Mouse (Mus musculus): ENCODE measurements at regions not wholly inside any gene's neighbourhood (a gene's known extent, or its start where the extent isn't known, plus 50 kb on each side); places are given as distances from the start of the nearest gene placed in this dataset.

GRCm38 (mm10) chr5:101091027-101091598 is 245.6 kb downstream of the Gpat3 start:
- no peak overlapping the region for H3K27ac ChIP-seq (ENCODE audit: control insufficient read depth, low read depth, low read length)
- no peak overlapping the region for H3K9ac ChIP-seq (ENCODE audit: control insufficient read depth, low read depth, low read length, poor library complexity, severe bottlenecking)
- no peaks in the 10 kb centered on the region for H3K9me3 ChIP-seq (replicated peaks; ENCODE audit: insufficient read depth, low read length)
- no peaks in the 10 kb centered on the region for H3K36me3 ChIP-seq (ENCODE audit: control insufficient read depth in 1 of 2, insufficient read depth in 2 of 2, low read length in 2 of 2)
- DNase-seq (ENCODE audit: low read depth, low spot score) = no peak
- H3K79me2 ChIP-seq (ENCODE audit: control insufficient read depth, insufficient read depth, low read length, poor library complexity) = no peaks in the 10 kb centered on the region
- H3K27me3 ChIP-seq (ENCODE audit: control insufficient read depth in 1 of 2, insufficient read depth in 2 of 2, low read length in 2 of 2) = no peaks in the 10 kb centered on the region
- no peaks in the 10 kb centered on the region for H3K4me1 ChIP-seq (ENCODE audit: control insufficient read depth in 1 of 2, insufficient read depth in 2 of 2, low read length in 2 of 2)
- TF ChIP-seq MXI1 (IDR thresholded peaks at IDR 0.05; ENCODE audit: low read depth, low read length) = no peak
- TF ChIP-seq TBP (IDR thresholded peaks at IDR 0.05; ENCODE audit: low read depth, low read length) = no peak
- no peak for TF ChIP-seq ELF1 (IDR thresholded peaks at IDR 0.05; ENCODE audit: low read depth, low read length)
- no peak for TF ChIP-seq BHLHE40 (IDR thresholded peaks at IDR 0.05; ENCODE audit: borderline replicate concordance, low read depth, low read length)
- TF ChIP-seq POLR2A (IDR thresholded peaks at IDR 0.05; ENCODE audit: control insufficient read depth in 1 of 2, insufficient read depth in 1 of 2, low read depth in 1 of 2, low read length in 2 of 2, poor library complexity in 1 of 2) = no peak
- no peak overlapping the region for H3K4me3 ChIP-seq (ENCODE audit: control insufficient read depth in 1 of 2, insufficient read depth in 1 of 2, low read depth in 2 of 2, low read length in 2 of 2)

GRCm38 (mm10) chr5:101090415-101091026 is 245.0 kb downstream of the Gpat3 start:
- no peaks in the 10 kb centered on the region for H3K36me3 ChIP-seq (ENCODE audit: control insufficient read depth in 1 of 2, insufficient read depth in 2 of 2, low read length in 2 of 2)
- no peak overlapping the region for H3K4me3 ChIP-seq (ENCODE audit: control insufficient read depth in 1 of 2, insufficient read depth in 1 of 2, low read depth in 2 of 2, low read length in 2 of 2)
- no peak for DNase-seq (ENCODE audit: low read depth, low spot score)
- H3K27ac ChIP-seq (ENCODE audit: control insufficient read depth, low read depth, low read length) = no peak overlapping the region
- H3K79me2 ChIP-seq (ENCODE audit: control insufficient read depth, insufficient read depth, low read length, poor library complexity) = no peaks in the 10 kb centered on the region
- H3K9ac ChIP-seq (ENCODE audit: control insufficient read depth, low read depth, low read length, poor library complexity, severe bottlenecking) = no peak overlapping the region
- no peaks in the 10 kb centered on the region for H3K27me3 ChIP-seq (ENCODE audit: control insufficient read depth in 1 of 2, insufficient read depth in 2 of 2, low read length in 2 of 2)
- TF ChIP-seq USF2 (IDR thresholded peaks at IDR 0.05; ENCODE audit: borderline replicate concordance in 1 of 2, insufficient read depth in 1 of 2, low read depth in 1 of 2, low read length in 2 of 2) = no peak
- no peaks in the 10 kb centered on the region for H3K4me1 ChIP-seq (ENCODE audit: control insufficient read depth in 1 of 2, insufficient read depth in 2 of 2, low read length in 2 of 2)
- H3K9me3 ChIP-seq (replicated peaks; ENCODE audit: insufficient read depth, low read length) = no peaks in the 10 kb centered on the region

- H3K27ac ChIP-seq (ENCODE audit: control insufficient read depth, low read depth, low read length) = no peak overlapping the region
- no peaks in the 10 kb centered on the region for H3K4me1 ChIP-seq (ENCODE audit: control insufficient read depth in 1 of 2, insufficient read depth in 2 of 2, low read length in 2 of 2)
- no peak overlapping the region for H3K9ac ChIP-seq (ENCODE audit: control insufficient read depth, low read depth, low read length, poor library complexity, severe bottlenecking)
- no peak for DNase-seq (ENCODE audit: low read depth, low spot score)
- no peaks in the 10 kb centered on the region for H3K27me3 ChIP-seq (ENCODE audit: control insufficient read depth in 1 of 2, insufficient read depth in 2 of 2, low read length in 2 of 2)
- no peak overlapping the region for H3K4me3 ChIP-seq (ENCODE audit: control insufficient read depth in 1 of 2, insufficient read depth in 1 of 2, low read depth in 2 of 2, low read length in 2 of 2)
- no peaks in the 10 kb centered on the region for H3K36me3 ChIP-seq (ENCODE audit: control insufficient read depth in 1 of 2, insufficient read depth in 2 of 2, low read length in 2 of 2)
- no peaks in the 10 kb centered on the region for H3K79me2 ChIP-seq (ENCODE audit: control insufficient read depth, insufficient read depth, low read length, poor library complexity)
- TF ChIP-seq SIN3A (IDR thresholded peaks at IDR 0.05; ENCODE audit: low read length) = no peak
- TF ChIP-seq SMC3 (IDR thresholded peaks at IDR 0.05; ENCODE audit: low read depth, low read length) = no peak
- no peak for TF ChIP-seq MYC (IDR thresholded peaks at IDR 0.05; ENCODE audit: low read depth, low read length)
- TF ChIP-seq ZNF384 (IDR thresholded peaks at IDR 0.05; ENCODE audit: low read depth, low read length) = no peak
- TF ChIP-seq ETS1 (IDR thresholded peaks at IDR 0.05; ENCODE audit: low read depth, low read length) = no peak
- no peaks in the 10 kb centered on the region for H3K9me3 ChIP-seq (replicated peaks; ENCODE audit: insufficient read depth, low read length)
These were observed 239.7 kb downstream of the Gpat3 start for GRCm38 (mm10) chr5:101085199-101085598.
